Mouse (Mus musculus): ENCODE measurements around the gene Amhr2.
A peak's percentile ranks its signal among the peaks of the same experiment; 100 is the strongest.

Amhr2 gene

GRCm38 (mm10) chr15:102445146-102445545, at the start of gene Amhr2:
Amhr2 (plus strand) TSS chr15:102445367.
- no peak for DNase-seq (ENCODE audit: low spot score in 2 of 2)

GRCm38 (mm10) chr15:102398629-102399028, 46.5 kb upstream of the Amhr2 start:
- DNase-seq (ENCODE audit: low spot score in 2 of 2), result no peak

- DNase-seq (ENCODE audit: low spot score in 2 of 2), result peak; percentile 89 to 90
Observed at GRCm38 (mm10) chr15:102399229-102400221, 45.6 kb upstream of the Amhr2 start.

- DNase-seq (ENCODE audit: low spot score in 2 of 2), result no peak
Observed at GRCm38 (mm10) chr15:102400476-102401045, 44.6 kb upstream of the Amhr2 start.

GRCm38 (mm10) chr15:102401278-102401677, 43.9 kb upstream of the Amhr2 start:
- no peak for DNase-seq (ENCODE audit: low spot score in 2 of 2)

- DNase-seq (ENCODE audit: low spot score in 2 of 2), result no peak
Observed at GRCm38 (mm10) chr15:102402210-102402609, 43.0 kb upstream of the Amhr2 start.

- DNase-seq (ENCODE audit: low spot score in 2 of 2), result no peak
Observed at GRCm38 (mm10) chr15:102404608-102405488, 40.3 kb upstream of the Amhr2 start.

GRCm38 (mm10) chr15:102405489-102406195, 39.5 kb upstream of the Amhr2 start, which contains the start of gene Sp1:
Sp1 (plus strand) TSS chr15:102406143.
- DNase-seq (ENCODE audit: low spot score in 2 of 2), result peak; percentile 98

GRCm38 (mm10) chr15:102406196-102406911, 38.8 kb upstream of the Amhr2 start:
- DNase-seq (ENCODE audit: low spot score in 2 of 2), result peak; percentile 84

GRCm38 (mm10) chr15:102406912-102407580, 38.1 kb upstream of the Amhr2 start:
- no peak for DNase-seq (ENCODE audit: low spot score in 2 of 2)

- DNase-seq (ENCODE audit: low spot score in 2 of 2), result no peak
Observed at GRCm38 (mm10) chr15:102407681-102408557, 37.2 kb upstream of the Amhr2 start.

- no peak for DNase-seq (ENCODE audit: low spot score in 2 of 2)
Observed at GRCm38 (mm10) chr15:102408558-102409130, 36.5 kb upstream of the Amhr2 start.

GRCm38 (mm10) chr15:102409286-102409685, 35.9 kb upstream of the Amhr2 start:
- no peak for DNase-seq (ENCODE audit: low spot score in 2 of 2)

- DNase-seq (ENCODE audit: low spot score in 2 of 2), result no peak
Observed at GRCm38 (mm10) chr15:102411077-102411476, 34.1 kb upstream of the Amhr2 start.

GRCm38 (mm10) chr15:102413687-102414086, 31.5 kb upstream of the Amhr2 start:
- no peak for DNase-seq (ENCODE audit: low spot score in 2 of 2)

- DNase-seq (ENCODE audit: low spot score in 2 of 2), result no peak
Observed at GRCm38 (mm10) chr15:102417524-102417923, 27.6 kb upstream of the Amhr2 start.

GRCm38 (mm10) chr15:102420986-102421385, 24.2 kb upstream of the Amhr2 start:
- DNase-seq (ENCODE audit: low spot score in 2 of 2), result no peak

GRCm38 (mm10) chr15:102421437-102421836, 23.7 kb upstream of the Amhr2 start:
- no peak for DNase-seq (ENCODE audit: low spot score in 2 of 2)

Measured in urinary bladder, postnatal 4 days (tissue).